Mouse (Mus musculus) midbrain, embryonic 12.5 days (tissue): ENCODE results near the gene Cdk4. TPM values are rescaled to one million over a fixed set of nuclear protein-coding genes. Genes with fewer than 3 reads are reported as not detected.

Experiments
- ATAC-seq: fragments of 200-750 bp; cut with Nextera tagmentation; 2 replicates; pipeline ENCODE4 v1.8.0; 2017; ENCODE audit warnings: low read depth, moderate TSS enrichment, moderate library complexity; ENCODE audit not compliant: low FRiP score
- H3K27ac ChIP-seq: fragments of 300-500 bp; sonication (generic); replicated peaks from 2 replicates; pipeline ENCODE4 v1.5.1; 2016; ENCODE audit warnings: mild to moderate bottlenecking
- H3K27me3 ChIP-seq: fragments of 300-500 bp; sonication (generic); 2 replicates; pipeline ENCODE4 v1.6.1; 2016; ENCODE audit warnings: mild to moderate bottlenecking
- H3K36me3 ChIP-seq: fragments of 300-500 bp; sonication (generic); 2 replicates; pipeline ENCODE4 v1.6.1; 2016
- H3K4me1 ChIP-seq: fragments of 300-500 bp; sonication (generic); 2 replicates; pipeline ENCODE4 v1.6.1; 2016
- H3K4me2 ChIP-seq: fragments of 300-500 bp; sonication (generic); replicated peaks from 2 replicates; pipeline ENCODE4 v1.6.1; 2016; ENCODE audit warnings: mild to moderate bottlenecking, moderate library complexity
- H3K4me3 ChIP-seq: fragments of 300-500 bp; sonication (generic); 2 replicates; pipeline ENCODE4 v1.5.1; 2016; ENCODE audit warnings: mild to moderate bottlenecking
- H3K9ac ChIP-seq: fragments of 300-500 bp; sonication (generic); replicated peaks from 2 replicates; pipeline ENCODE4 v1.6.1; 2016; ENCODE audit warnings: mild to moderate bottlenecking, moderate library complexity
- H3K9me3 ChIP-seq: fragments of 300-500 bp; sonication (generic); 2 replicates; pipeline ENCODE4 v1.6.1; 2016; ENCODE audit warnings: mild to moderate bottlenecking
- WGBS: fragments of 180-500 bp; shearing (Covaris S2); methylation state at CpG from one replicate; pipeline ENCODE4 v1.1.7; 2016; 5-methylcytosine and 5-hydroxymethylcytosine counted together
- polyA plus RNA-seq: library from polyadenylated mRNA; unstranded; fragments of >200 nt; fragmentation: Nextera tagmentation; extraction: Ambion mirVana; gene quantifications from 2 replicates; pipeline ENCODE4 v1.2.1, GENCODE M21; 2016

Cdk4 gene
- polyA plus RNA-seq, 1 experiment from 2014 or later = 2,136 TPM

- Histone ChIP-seq H3K4me3 (peak overlapping the region; percentile 74), H3K4me1 (peaks cover 46% of the 10 kb centered on the region), H3K9ac (peak overlapping the region; percentile 90), H3K36me3 (peaks cover 1% of the 10 kb centered on the region; the same call in 1 of the 2 replicates), H3K27ac (peak overlapping the region; percentile 87), H3K9me3 (no peaks in the 10 kb centered on the region), H3K4me2 (peak overlapping the region; percentile 99), H3K27me3 (peaks cover 81% of the 10 kb centered on the region)
- peak; percentile 71 for ATAC-seq
- under 1% methylated on average over 19 of the region's 49 CpGs for WGBS
Measured at GRCm38 (mm10) chr10:127078677-127079575, 15.6 kb downstream of the Cdk4 start.

DNA sequence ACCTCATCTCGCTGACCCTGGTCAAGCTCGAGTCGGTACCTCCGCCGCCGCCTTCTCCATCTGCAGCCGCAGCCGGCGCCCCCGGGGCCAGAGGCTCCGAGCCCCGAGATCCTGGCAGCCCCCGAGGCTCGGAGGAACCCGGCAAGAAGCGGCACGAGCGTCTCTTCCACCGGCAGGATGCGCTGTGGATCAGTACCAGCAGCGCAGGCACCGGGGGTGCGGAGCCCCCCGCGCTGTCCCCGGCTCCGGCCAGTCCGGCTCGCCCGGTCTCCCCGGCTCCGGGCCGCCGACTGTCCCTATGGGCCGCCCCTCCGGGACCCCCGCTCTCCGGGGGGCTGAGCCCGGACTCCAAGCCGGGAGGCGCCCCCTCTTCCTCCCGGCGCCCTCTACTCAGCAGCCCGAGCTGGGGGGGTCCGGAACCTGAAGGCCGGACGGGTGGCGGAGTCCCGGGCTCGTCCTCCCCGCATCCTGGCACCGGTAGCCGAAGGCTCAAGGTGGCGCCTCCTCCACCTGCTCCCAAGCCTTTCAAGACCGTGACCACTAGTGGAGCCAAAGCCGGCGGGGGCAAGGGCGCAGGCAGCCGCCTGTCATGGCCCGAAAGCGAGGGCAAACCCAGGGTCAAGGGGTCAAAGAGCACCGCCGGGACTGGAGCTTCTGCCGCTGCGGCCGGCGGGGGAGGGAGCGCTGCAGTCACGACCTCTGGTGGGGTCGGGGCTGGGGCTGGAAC, 16.5 kb downstream of the Cdk4 start:
- ATAC-seq = peak; percentile 13; the same call in 1 of the 2 replicates
- peak overlapping the region; percentile 74 for H3K4me3 ChIP-seq
- peak overlapping the region; percentile 87 for H3K27ac ChIP-seq
- peaks cover 46% of the 10 kb centered on the region for H3K4me1 ChIP-seq
- peaks cover 90% of the 10 kb centered on the region for H3K27me3 ChIP-seq
- H3K9ac ChIP-seq = peak overlapping the region; percentile 90
- peaks cover 2% of the 10 kb centered on the region; the same call in 1 of the 2 replicates for H3K36me3 ChIP-seq
- no peaks in the 10 kb centered on the region for H3K9me3 ChIP-seq
- WGBS = 1% methylated on average over 44 of the region's 70 CpGs
- peak overlapping the region; percentile 99 for H3K4me2 ChIP-seq

- H3K27ac ChIP-seq = no peak overlapping the region
- H3K27me3 ChIP-seq = peaks cover 83% of the 10 kb centered on the region
- peak overlapping the region; percentile 74 for H3K4me3 ChIP-seq
- no peaks in the 10 kb centered on the region for H3K9me3 ChIP-seq
- peaks cover 46% of the 10 kb centered on the region for H3K4me1 ChIP-seq
- peak overlapping the region; percentile 99 for H3K4me2 ChIP-seq
- peak overlapping the region; percentile 64 for H3K9ac ChIP-seq
- 3% methylated on average over 48 of the region's 48 CpGs for WGBS
- no peak for ATAC-seq
- peaks cover 2% of the 10 kb centered on the region; the same call in 1 of the 2 replicates for H3K36me3 ChIP-seq
Measured at GRCm38 (mm10) chr10:127080901-127081780, 17.8 kb downstream of the Cdk4 start.

- ATAC-seq = peak; percentile 16; the same call in 1 of the 2 replicates
- peaks cover 6% of the 10 kb centered on the region; the same call in 1 of the 2 replicates for H3K36me3 ChIP-seq
- H3K27me3 ChIP-seq = peaks cover 81% of the 10 kb centered on the region
- peaks cover 46% of the 10 kb centered on the region for H3K4me1 ChIP-seq
- H3K9ac ChIP-seq = no peak overlapping the region
- no peak overlapping the region for H3K27ac ChIP-seq
- peak overlapping the region; percentile 99 for H3K4me2 ChIP-seq
- H3K9me3 ChIP-seq = no peaks in the 10 kb centered on the region
- H3K4me3 ChIP-seq = peak overlapping the region; percentile 74
- WGBS = 31% methylated on average over 8 of the region's 8 CpGs
Measured at GRCm38 (mm10) chr10:127081996-127082620, 18.8 kb downstream of the Cdk4 start.

- H3K27me3 ChIP-seq = peaks cover 85% of the 10 kb centered on the region
- 33% methylated on average over 8 of the region's 8 CpGs for WGBS
- H3K4me3 ChIP-seq = no peak overlapping the region
- no peak overlapping the region for H3K9ac ChIP-seq
- no peak overlapping the region for H3K27ac ChIP-seq
- no peak overlapping the region for H3K4me2 ChIP-seq
- ATAC-seq = no peak
- H3K36me3 ChIP-seq = peaks cover 11% of the 10 kb centered on the region; the same call in 1 of the 2 replicates
- no peaks in the 10 kb centered on the region for H3K9me3 ChIP-seq
- H3K4me1 ChIP-seq = peaks cover 36% of the 10 kb centered on the region
Measured at GRCm38 (mm10) chr10:127083292-127083914, 20.1 kb downstream of the Cdk4 start.

- no peak overlapping the region for H3K27ac ChIP-seq
- no peaks in the 10 kb centered on the region for H3K9me3 ChIP-seq
- H3K9ac ChIP-seq = no peak overlapping the region
- peaks cover 35% of the 10 kb centered on the region for H3K4me1 ChIP-seq
- 59% methylated on average over 5 of the region's 5 CpGs for WGBS
- no peak overlapping the region for H3K4me3 ChIP-seq
- H3K27me3 ChIP-seq = peaks cover 88% of the 10 kb centered on the region
- no peak for ATAC-seq
- H3K4me2 ChIP-seq = no peak overlapping the region
- peaks cover 11% of the 10 kb centered on the region; the same call in 1 of the 2 replicates for H3K36me3 ChIP-seq
Measured at GRCm38 (mm10) chr10:127083915-127084306, 20.6 kb downstream of the Cdk4 start.

DNA sequence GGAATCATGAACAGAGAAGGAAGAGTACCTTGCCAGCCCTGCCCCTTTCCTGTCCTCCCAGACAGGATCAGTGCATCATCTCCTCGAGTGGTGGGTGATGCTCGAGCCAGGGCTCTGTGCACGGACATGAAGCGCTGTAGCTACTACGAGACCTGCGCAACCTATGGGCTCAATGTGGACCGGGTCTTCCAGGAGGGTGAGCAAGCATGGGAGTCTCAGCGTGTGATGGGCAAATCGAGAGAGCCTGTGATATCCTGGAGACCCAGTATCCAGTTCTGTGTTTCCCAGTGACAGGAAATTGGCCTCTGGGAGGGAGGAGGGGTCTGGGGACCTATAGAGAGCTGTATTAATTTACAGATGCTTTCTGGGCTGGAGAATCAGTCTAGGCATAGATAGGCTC, 21.7 kb downstream of the Cdk4 start:
- Histone ChIP-seq H3K4me3 (no peak overlapping the region), H3K27me3 (peaks cover 88% of the 10 kb centered on the region), H3K9ac (no peak overlapping the region), H3K36me3 (peaks cover 11% of the 10 kb centered on the region; the same call in 1 of the 2 replicates), H3K9me3 (no peaks in the 10 kb centered on the region), H3K27ac (no peak overlapping the region), H3K4me1 (peaks cover 29% of the 10 kb centered on the region), H3K4me2 (no peak overlapping the region)
- 85% methylated on average over 9 of the region's 9 CpGs for WGBS
- no peak for ATAC-seq

DNA sequence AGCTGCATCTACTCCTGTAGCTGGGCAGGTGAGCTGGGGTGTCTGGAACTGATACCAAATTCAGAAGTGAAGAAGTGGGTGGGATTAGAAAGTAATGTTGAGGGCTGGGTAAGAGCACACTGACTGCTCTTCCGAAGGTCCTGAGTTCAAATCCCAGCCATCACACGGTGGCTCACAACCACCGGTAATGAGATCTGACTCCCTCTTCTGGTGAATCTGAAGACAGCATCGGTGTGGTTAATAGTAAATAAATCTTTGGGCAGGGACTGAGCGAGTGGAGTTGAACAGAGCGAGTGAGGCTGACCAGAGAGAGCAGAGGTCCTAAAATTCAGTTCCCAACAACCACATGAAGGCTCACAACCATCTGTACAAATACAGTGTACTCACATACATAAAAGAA, 22.3 kb downstream of the Cdk4 start:
- Histone ChIP-seq H3K9ac (no peak overlapping the region), H3K27me3 (peaks cover 88% of the 10 kb centered on the region), H3K4me2 (no peak overlapping the region), H3K36me3 (peaks cover 11% of the 10 kb centered on the region; the same call in 1 of the 2 replicates), H3K4me1 (peaks cover 25% of the 10 kb centered on the region), H3K9me3 (no peaks in the 10 kb centered on the region), H3K4me3 (no peak overlapping the region), H3K27ac (no peak overlapping the region)
- WGBS = 77% methylated on average over 6 of the region's 6 CpGs
- ATAC-seq = no peak

- no peak for ATAC-seq
- WGBS = 8% methylated on average over 57 of the region's 57 CpGs
- H3K9ac ChIP-seq = no peak overlapping the region
Measured at GRCm38 (mm10) chr10:127090560-127091411, 27.5 kb downstream of the Cdk4 start.

More at GRCm38 (mm10) chr10:127090560-127091411, 27.5 kb downstream of the Cdk4 start:
- no peak overlapping the region for H3K27ac ChIP-seq
- H3K27me3 ChIP-seq = peaks cover 77% of the 10 kb centered on the region
- no peaks in the 10 kb centered on the region for H3K9me3 ChIP-seq
- peak overlapping the region; percentile 25 for H3K4me3 ChIP-seq
- peaks cover 27% of the 10 kb centered on the region; the same call in 1 of the 2 replicates for H3K36me3 ChIP-seq
- H3K4me1 ChIP-seq = peaks cover 22% of the 10 kb centered on the region
- H3K4me2 ChIP-seq = peak overlapping the region; percentile 38
